Mouse (Mus musculus) activated CD4-positive, CD25-positive, alpha-beta regulatory T cell, adult 4 months (primary cell): Measurements from ENCODE around the gene Dock9. TPM values are rescaled to one million over a fixed set of nuclear protein-coding genes. Genes with fewer than 3 reads are reported as not detected.
"Not testable (repeated sequence)": the region's sequence is repeated elsewhere in the genome, so short reads cannot be mapped to it uniquely, and the experiment has no call there.

Experiments
- ATAC-seq: one replicate; pipeline ENCODE4 v1.8.0; 2017
- polyA plus RNA-seq, 2 experiments: library from polyadenylated mRNA; unstranded; fragments of 100-300 nt; shearing (Covaris generic); gene quantifications; one replicate each; pipeline ENCODE4 v1.2.1; 2017

The Dock9 gene
- polyA plus RNA-seq, 2 experiments from 2014 or later = 3.8 to 4.0 TPM

- ATAC-seq = no peak
These were observed 99.1 kb downstream of the Dock9 start for GRCm38 (mm10) chr14:121698620-121698950.

- ATAC-seq = no peak
These were observed 99.7 kb downstream of the Dock9 start for GRCm38 (mm10) chr14:121697709-121698619.

GRCm38 (mm10) chr14:121697143-121697680 lies 100.4 kb downstream of the Dock9 start:
- ATAC-seq = no peak

- ATAC-seq = peak; percentile 43
These were observed 101.1 kb downstream of the Dock9 start for GRCm38 (mm10) chr14:121696429-121697118.

- no peak for ATAC-seq
These were observed 102.9 kb downstream of the Dock9 start for GRCm38 (mm10) chr14:121694706-121695105.

- ATAC-seq = no peak
These were observed 103.5 kb downstream of the Dock9 start for GRCm38 (mm10) chr14:121693991-121694594.

- ATAC-seq = not testable (repeated sequence)
These were observed 108.0 kb downstream of the Dock9 start for GRCm38 (mm10) chr14:121689649-121690048.

- no peak for ATAC-seq
These were observed 109.5 kb downstream of the Dock9 start for GRCm38 (mm10) chr14:121688175-121688574.

GRCm38 (mm10) chr14:121687274-121687673 lies 110.4 kb downstream of the Dock9 start:
- ATAC-seq = no peak

- ATAC-seq = no peak
These were observed 118.7 kb downstream of the Dock9 start for GRCm38 (mm10) chr14:121678913-121679312.

- ATAC-seq = no peak
These were observed 119.2 kb downstream of the Dock9 start for GRCm38 (mm10) chr14:121678445-121678844.

- ATAC-seq = no peak
These were observed 120.9 kb downstream of the Dock9 start for GRCm38 (mm10) chr14:121676596-121677330.

GRCm38 (mm10) chr14:121676121-121676591 lies 121.5 kb downstream of the Dock9 start:
- no peak for ATAC-seq

GRCm38 (mm10) chr14:121675579-121675978 lies 122.1 kb downstream of the Dock9 start:
- no peak for ATAC-seq

- ATAC-seq = no peak
These were observed 122.5 kb downstream of the Dock9 start for GRCm38 (mm10) chr14:121675146-121675545.

- no peak for ATAC-seq
These were observed 127.6 kb downstream of the Dock9 start for GRCm38 (mm10) chr14:121670016-121670415.

GRCm38 (mm10) chr14:121666641-121667274 lies 130.9 kb downstream of the Dock9 start:
- no peak for ATAC-seq

- ATAC-seq = no peak
These were observed 131.9 kb downstream of the Dock9 start for GRCm38 (mm10) chr14:121665693-121666273.

GRCm38 (mm10) chr14:121663913-121664312 lies 133.7 kb downstream of the Dock9 start:
- no peak for ATAC-seq

GRCm38 (mm10) chr14:121660918-121661317 lies 136.7 kb downstream of the Dock9 start:
- no peak for ATAC-seq

- ATAC-seq = no peak
These were observed 137.3 kb downstream of the Dock9 start for GRCm38 (mm10) chr14:121660167-121660894.
